Mouse (Mus musculus) c-Kit-negative CD71-positive TER-119-positive erythroid progenitor cells, embryonic 14.5 days (primary cell): ENCODE results near the gene Ptprg.

Experiments used
- DNase-seq: peaks from one replicate; pipeline ENCODE4 v3.0.0-alpha.2; 2013; ENCODE audit warnings: low read depth, low spot score

The Ptprg gene

DNA sequence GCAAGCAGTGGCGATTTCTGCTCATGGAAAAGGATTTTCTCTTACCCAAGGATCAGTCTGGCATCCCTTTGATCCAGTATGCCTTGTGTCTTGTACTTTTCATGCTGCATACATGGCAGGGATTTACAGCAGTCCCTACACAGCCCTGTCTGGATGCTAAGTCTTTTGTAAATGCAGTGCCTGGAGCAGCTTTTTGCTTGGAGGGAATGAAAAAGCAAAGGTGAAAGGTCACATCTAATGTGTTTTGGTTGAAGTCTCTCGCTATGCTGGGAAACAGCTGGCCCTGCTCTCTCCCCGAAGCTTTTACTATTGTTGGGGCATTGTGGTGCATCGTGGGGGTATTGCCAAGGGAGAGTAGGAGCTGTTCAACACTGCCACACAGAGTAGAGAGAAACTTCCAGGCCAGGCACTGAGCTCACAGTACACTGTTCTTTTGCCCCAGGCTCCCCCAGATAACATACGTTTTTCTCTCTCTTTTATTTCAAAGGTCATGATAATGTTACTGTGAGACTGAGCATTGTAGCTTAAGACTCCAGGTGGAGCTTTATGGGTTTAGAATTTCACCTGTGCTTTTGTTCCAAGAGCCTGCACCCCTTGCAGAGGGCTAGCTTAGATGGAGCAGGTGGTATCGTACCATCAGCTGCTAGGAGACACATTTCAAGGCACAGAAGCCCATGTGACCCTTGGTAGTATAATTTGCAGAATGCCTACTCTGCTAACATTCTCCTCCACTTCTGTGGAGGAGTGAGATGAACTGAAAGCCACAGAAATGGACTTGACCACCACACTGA, 529.0 kb downstream of the Ptprg start:
- DNase-seq = no peak

- no peak for DNase-seq
These were observed 530.7 kb downstream of the Ptprg start for GRCm38 (mm10) chr14:12084076-12084475.

- DNase-seq = no peak
These were observed 531.7 kb downstream of the Ptprg start for GRCm38 (mm10) chr14:12085078-12085477.

GRCm38 (mm10) chr14:12086167-12086566, 532.8 kb downstream of the Ptprg start:
- no peak for DNase-seq

DNA sequence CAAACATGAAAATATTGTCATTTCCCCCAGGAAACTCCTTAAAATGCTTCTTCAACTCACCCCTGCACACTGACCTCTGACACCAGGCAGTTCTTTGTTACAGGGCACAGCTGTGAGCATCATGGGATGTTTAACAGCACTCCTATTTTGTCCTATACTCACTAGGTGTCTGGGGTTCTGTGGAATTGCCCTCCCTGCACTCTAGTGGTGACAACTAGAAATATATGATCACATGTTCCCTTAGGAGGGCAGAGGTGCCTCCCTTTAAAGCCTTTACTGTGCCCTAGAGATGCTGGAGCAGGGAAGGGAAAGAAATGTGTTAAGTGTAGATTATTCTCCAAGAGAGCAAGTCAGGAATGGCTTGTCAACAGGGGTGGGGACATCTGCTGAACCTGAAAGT, 536.6 kb downstream of the Ptprg start:
- no peak for DNase-seq

GRCm38 (mm10) chr14:12091730-12092129, 538.4 kb downstream of the Ptprg start:
- DNase-seq = no peak

GRCm38 (mm10) chr14:12099390-12100333, 546.3 kb downstream of the Ptprg start:
- no peak for DNase-seq

- no peak for DNase-seq
These were observed 549.3 kb downstream of the Ptprg start for GRCm38 (mm10) chr14:12102389-12103325.

GRCm38 (mm10) chr14:12104297-12105155, 551.2 kb downstream of the Ptprg start:
- no peak for DNase-seq

GRCm38 (mm10) chr14:12105156-12105430, 551.8 kb downstream of the Ptprg start:
- DNase-seq = no peak

DNA sequence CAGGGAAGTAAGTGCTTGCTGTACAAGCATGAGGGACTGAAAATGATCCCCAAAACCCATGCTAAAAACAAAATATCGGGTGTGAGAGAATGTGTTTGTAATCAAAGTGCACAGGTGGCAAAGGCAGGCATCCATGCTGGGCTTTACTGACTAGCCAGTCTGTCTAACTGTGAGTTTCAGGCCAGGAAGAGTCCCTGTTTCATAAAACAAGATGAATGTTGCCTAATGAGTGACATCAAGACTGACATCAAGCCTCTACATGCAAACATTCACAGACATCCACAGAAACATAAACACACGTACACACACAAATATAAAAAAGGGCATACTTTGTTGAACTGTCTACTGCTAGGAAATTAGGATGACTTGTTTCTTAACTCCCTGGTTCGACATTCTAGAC, 552.3 kb downstream of the Ptprg start:
- no peak for DNase-seq

GRCm38 (mm10) chr14:12107459-12107858, 554.1 kb downstream of the Ptprg start:
- no peak for DNase-seq

GRCm38 (mm10) chr14:12107991-12108390, 554.7 kb downstream of the Ptprg start:
- DNase-seq = no peak

- DNase-seq = no peak
These were observed 559.2 kb downstream of the Ptprg start for GRCm38 (mm10) chr14:12112548-12113011.

GRCm38 (mm10) chr14:12113326-12113725, 560.0 kb downstream of the Ptprg start:
- no peak for DNase-seq

DNA sequence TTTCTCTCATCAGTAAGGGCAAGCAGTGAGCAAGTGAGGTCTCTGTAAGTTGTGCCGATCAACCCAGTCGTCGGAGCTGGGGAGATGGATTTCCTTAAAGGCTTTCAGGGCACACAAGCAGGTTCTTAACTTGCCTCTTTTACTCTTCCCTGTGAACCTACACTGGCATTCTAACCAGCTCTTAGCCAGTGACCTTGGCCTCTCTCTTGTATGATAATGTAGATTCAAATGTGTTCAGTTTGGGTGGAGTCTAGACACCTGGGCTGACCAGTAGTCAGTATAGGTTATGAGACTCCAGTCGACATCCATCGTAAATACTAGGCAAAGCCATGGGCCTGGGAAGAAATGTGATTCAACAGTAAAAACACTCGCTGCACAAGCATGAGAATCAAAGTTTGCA, 560.7 kb downstream of the Ptprg start:
- no peak for DNase-seq

DNA sequence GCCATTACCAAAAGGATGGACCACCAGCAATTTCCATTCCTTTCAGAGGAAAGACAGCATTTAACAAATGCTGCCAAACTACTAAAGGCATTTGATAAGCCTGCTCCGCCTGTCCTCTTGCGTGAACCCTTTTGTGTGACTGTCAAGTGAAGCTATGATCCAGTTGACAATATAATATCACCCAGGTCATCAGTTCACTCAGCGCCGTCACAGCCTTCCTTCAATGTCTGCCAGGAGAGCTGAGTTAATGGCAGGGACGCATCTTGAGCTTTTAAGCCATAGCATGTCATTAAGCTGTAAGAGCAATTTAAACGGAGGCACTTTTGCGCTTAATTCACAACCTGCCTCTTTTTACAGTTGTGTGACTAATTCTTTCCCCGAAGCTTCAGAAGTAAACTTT, 565.9 kb downstream of the Ptprg start:
- DNase-seq = no peak

- DNase-seq = no peak
These were observed 568.6 kb downstream of the Ptprg start for GRCm38 (mm10) chr14:12121906-12122305.

DNA sequence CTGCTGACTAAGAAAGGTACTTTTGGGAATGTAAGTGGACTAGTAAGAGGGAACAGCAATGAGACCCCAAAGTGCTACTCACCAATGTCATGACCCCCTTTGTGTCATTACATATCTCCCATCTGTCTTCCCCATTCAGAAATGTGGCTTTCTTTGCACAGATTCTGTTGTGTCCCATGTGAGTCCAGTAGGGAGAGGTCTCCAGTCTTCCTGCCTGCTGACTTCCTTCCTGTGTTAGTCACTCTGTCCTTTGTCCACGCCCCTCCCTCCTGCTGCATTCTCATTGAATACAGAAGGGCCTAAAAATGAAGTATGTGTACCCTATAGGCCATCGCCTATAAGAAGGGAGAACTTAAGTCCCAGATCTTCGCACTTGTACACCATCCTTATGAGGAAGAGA, 571.4 kb downstream of the Ptprg start:
- no peak for DNase-seq

GRCm38 (mm10) chr14:12127951-12128350, 574.6 kb downstream of the Ptprg start:
- no peak for DNase-seq
